Mouse (Mus musculus) ES-E14 (cell line): ENCODE measurements at regions not wholly inside any gene's neighbourhood (a gene's known extent, or its start where the extent isn't known, plus 50 kb on each side); places are given as distances from the start of the nearest gene placed in this dataset.

Experiments
- DNase-seq: peaks from one replicate; pipeline ENCODE4 v3.0.0-alpha.2; 2013; ENCODE audit warnings: low read depth, low spot score
- H3K27ac ChIP-seq: 2 replicates; pipeline ENCODE4 v1.5.1; 2012; ENCODE audit warnings: low read depth, mild to moderate bottlenecking, low read length, moderate library complexity, mixed read lengths; ENCODE audit not compliant: poor library complexity, insufficient read depth, severe bottlenecking
- H3K36me3 ChIP-seq: 2 replicates; pipeline ENCODE4 v1.6.1; 2012; ENCODE audit warnings: mild to moderate bottlenecking, low read length, moderate library complexity, mixed read lengths; ENCODE audit not compliant: control insufficient read depth, poor library complexity, insufficient read depth, severe bottlenecking
- H3K4me1 ChIP-seq, 2 experiments: fragments of 150-350 bp in 1 of 2; sonication (generic) in 1 of 2; 2 replicates each; pipeline ENCODE4 v1.6.1; 2012; ENCODE audit warnings: low read length in 2 of 2, mild to moderate bottlenecking in 1 of 2, mixed read lengths in 1 of 2; ENCODE audit not compliant: control insufficient read depth in 2 of 2, insufficient read depth in 2 of 2, poor library complexity in 1 of 2
- H3K4me3 ChIP-seq, 2 experiments: fragments of 150-350 bp in 1 of 2; sonication (generic) in 1 of 2; 2 replicates each; pipeline ENCODE4 v1.5.1; 2012; ENCODE audit warnings: low read length in 2 of 2, low read depth in 1 of 2, mild to moderate bottlenecking in 1 of 2, mixed read lengths in 1 of 2; ENCODE audit not compliant: insufficient read depth in 1 of 2, poor library complexity in 1 of 2, severe bottlenecking in 1 of 2
- H3K9ac ChIP-seq: 2 replicates; pipeline ENCODE4 v1.6.1; 2012; ENCODE audit warnings: low read depth, mild to moderate bottlenecking, low read length, mixed read lengths; ENCODE audit not compliant: poor library complexity, insufficient read depth, severe bottlenecking
- H3K9me3 ChIP-seq: fragments of 150-350 bp; sonication (generic); 2 replicates; pipeline ENCODE4 v1.6.1; 2012; ENCODE audit warnings: low read depth, mild to moderate bottlenecking, low read length; ENCODE audit not compliant: control insufficient read depth, insufficient read depth
- CHD2 ChIP-seq: IDR thresholded peaks from 2 replicates; pipeline ENCODE4 v1.6.1; 2014; ENCODE audit warnings: mild to moderate bottlenecking, low read depth, low read length, inconsistent platforms
- HCFC1 ChIP-seq: IDR thresholded peaks from 2 replicates; pipeline ENCODE4 v1.6.1; 2012; ENCODE audit warnings: low read length, inconsistent platforms, borderline replicate concordance; ENCODE audit not compliant: insufficient read depth
- MAFK ChIP-seq: IDR thresholded peaks from 2 replicates; pipeline ENCODE4 v1.6.1; 2014; ENCODE audit warnings: mild to moderate bottlenecking, low read depth, low read length, inconsistent platforms; ENCODE audit not compliant: insufficient read depth
- ZC3H11A ChIP-seq: IDR thresholded peaks from 2 replicates; pipeline ENCODE4 v1.6.1; 2012; ENCODE audit warnings: low read depth, mild to moderate bottlenecking, inconsistent platforms, low read length, borderline replicate concordance
- ZNF384 ChIP-seq: IDR thresholded peaks from 2 replicates; pipeline ENCODE4 v1.6.1; 2012; ENCODE audit warnings: low read depth, low read length, inconsistent platforms
- in situ Hi-C, 2 experiments: fragments of 600-800 bp; cut with MboI; formaldehyde crosslinking; loops; one replicate each; pipeline ENCODE4 v1.15.1; 2025; ENCODE audit warnings: low sequenced_read_pairs in 2 of 2, inconsistent platforms in 1 of 2; ENCODE audit not compliant: unreplicated experiment in 2 of 2

DNA sequence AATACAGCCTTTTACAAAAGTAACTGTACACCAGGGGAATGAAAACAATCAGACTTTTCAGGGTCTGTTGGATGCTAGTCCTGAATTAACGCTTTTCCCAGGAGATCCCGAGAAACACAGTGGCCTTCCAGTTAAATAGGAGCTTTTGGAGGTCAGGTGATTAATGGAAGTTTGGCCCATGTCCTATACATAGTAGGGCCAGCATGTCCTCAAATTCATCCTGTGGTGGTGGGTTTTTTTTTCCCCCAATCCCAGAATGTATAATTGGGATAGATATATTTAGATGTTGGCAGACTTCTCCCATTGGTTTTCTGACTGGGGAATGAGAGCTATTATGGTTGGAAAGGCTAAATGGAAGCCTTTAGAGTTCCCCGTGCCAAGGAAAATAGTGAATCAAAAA, 77.6 kb downstream of the Cd200 start:
- no peak for TF ChIP-seq ZNF384
- TF ChIP-seq MAFK, result no peak
- no peak for TF ChIP-seq ZC3H11A
- TF ChIP-seq HCFC1, result no peak
- no peak for TF ChIP-seq CHD2
- no peak overlapping the region for H3K9ac ChIP-seq
- no peak for DNase-seq
- H3K9me3 ChIP-seq, result no peaks in the 10 kb centered on the region
- no peaks in the 10 kb centered on the region for H3K4me1 ChIP-seq
- H3K4me3 ChIP-seq, result no peak overlapping the region
- no peak overlapping the region for H3K27ac ChIP-seq
- H3K36me3 ChIP-seq, result no peaks in the 10 kb centered on the region
- in situ Hi-C loops, result no loop called here

DNA sequence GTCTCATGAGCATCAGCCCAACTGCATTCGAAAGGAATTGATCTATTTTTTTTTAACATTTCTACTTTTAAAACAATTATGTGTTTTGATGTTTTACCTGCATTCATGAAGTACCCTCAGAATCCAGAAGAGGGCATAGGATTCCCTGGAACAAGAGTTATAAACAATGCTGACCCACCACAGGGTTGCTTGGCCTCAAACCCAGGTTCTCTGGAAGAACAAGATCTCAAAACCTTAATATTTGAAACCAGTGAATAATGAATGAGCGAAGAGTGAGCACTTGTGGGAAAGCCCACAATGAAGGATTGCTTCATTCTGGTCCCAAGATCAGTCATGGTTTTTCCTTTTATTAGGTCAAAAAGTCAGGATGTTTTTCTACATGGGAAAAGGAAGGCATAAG, 78.6 kb downstream of the Cd200 start:
- Histone ChIP-seq H3K4me3 (no peak overlapping the region), H3K27ac (no peak overlapping the region), H3K36me3 (no peaks in the 10 kb centered on the region), H3K4me1 (no peaks in the 10 kb centered on the region), H3K9me3 (no peaks in the 10 kb centered on the region), H3K9ac (no peak overlapping the region)
- in situ Hi-C loops, result no loop called here
- TF ChIP-seq ZC3H11A (peak; percentile 18; the same call in 1 of the 2 replicates), HCFC1 (no peak)
- no peak for DNase-seq

DNA sequence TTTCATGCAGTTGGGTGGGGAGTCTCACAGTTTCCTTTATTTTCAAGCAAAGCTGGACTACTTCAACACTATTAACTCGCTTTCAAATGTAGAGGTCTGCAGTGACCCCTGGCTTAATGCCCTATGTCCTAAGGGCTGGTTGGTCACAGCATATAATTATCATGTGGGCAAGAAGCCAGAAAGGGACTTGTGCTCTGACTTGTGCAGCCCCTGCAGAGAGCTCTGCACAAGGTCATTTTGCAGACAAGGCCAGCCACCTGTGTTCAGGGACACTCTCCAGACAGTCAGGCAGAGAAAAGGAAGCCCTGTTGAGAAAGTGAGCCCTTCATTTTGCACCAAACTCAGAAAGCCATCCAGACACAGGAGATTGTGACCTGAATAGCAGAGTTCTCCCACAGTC, 79.1 kb downstream of the Cd200 start:
- no peaks in the 10 kb centered on the region for H3K36me3 ChIP-seq
- H3K4me3 ChIP-seq, result no peak overlapping the region
- no peaks in the 10 kb centered on the region for H3K9me3 ChIP-seq
- H3K4me1 ChIP-seq, result no peaks in the 10 kb centered on the region
- in situ Hi-C loops, result no loop called here
- no peak overlapping the region for H3K9ac ChIP-seq
- DNase-seq, result no peak
- TF ChIP-seq CHD2, result no peak
- no peak for TF ChIP-seq MAFK
- no peak for TF ChIP-seq ZC3H11A
- TF ChIP-seq HCFC1, result no peak
- no peak for TF ChIP-seq ZNF384
- no peak overlapping the region for H3K27ac ChIP-seq

DNA sequence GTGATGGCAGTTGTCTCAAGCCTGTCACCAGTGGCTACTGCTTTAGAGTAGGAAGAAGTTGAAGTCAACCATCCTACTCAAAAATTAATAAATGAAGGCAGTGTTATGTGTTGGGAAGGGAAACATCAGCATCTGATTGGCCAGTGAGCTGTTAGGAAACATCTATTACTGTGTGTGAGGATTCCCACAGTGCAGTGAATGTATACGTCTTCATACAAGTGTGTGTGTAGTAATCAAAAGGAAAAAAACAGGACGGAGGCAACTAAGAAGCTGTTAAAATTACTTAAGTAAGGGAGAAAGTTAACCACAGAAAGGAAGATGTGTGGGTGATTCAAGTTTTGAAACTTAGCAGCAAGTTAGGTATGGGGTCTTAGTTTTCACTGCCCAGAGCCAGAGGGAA, 81.8 kb downstream of the Cd200 start:
- no peak overlapping the region for H3K27ac ChIP-seq
- H3K9me3 ChIP-seq, result no peaks in the 10 kb centered on the region
- in situ Hi-C loops, result no loop called here
- no peak for DNase-seq
- no peaks in the 10 kb centered on the region for H3K36me3 ChIP-seq
- H3K9ac ChIP-seq, result no peak overlapping the region
- TF ChIP-seq CHD2 (no peak), HCFC1 (no peak), MAFK (no peak), ZC3H11A (no peak), ZNF384 (no peak)
- H3K4me3 ChIP-seq, result no peak overlapping the region
- H3K4me1 ChIP-seq, result no peaks in the 10 kb centered on the region

DNA sequence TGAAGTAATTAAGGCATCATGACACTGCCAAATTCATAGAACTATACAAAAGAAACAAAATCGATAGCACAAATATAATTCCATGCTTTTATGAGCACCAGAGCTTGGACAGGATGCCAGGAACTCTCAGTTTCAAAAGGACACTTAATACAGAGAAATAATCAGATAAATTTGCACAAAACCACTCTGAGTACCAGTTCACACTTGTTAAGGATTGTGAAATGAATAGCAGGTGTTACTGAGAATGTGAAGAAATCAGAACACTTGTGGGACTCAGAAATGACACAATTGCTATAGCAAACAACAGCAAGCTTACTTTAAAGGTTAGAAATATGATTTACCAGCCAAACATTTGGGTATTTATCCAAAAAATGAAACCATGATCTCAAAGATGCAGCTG, 87.4 kb downstream of the Btla start:
- Histone ChIP-seq H3K36me3 (no peaks in the 10 kb centered on the region), H3K4me3 (no peak overlapping the region), H3K9ac (no peak overlapping the region), H3K27ac (no peak overlapping the region), H3K4me1 (no peaks in the 10 kb centered on the region), H3K9me3 (no peaks in the 10 kb centered on the region)
- in situ Hi-C loops, result no loop called here
- DNase-seq, result no peak
- TF ChIP-seq MAFK (no peak), ZC3H11A (no peak), CHD2 (no peak), ZNF384 (no peak), HCFC1 (no peak)
